Mouse (Mus musculus) ES-E14 (cell line): ENCODE measurements around the gene Cdc7. TPM values are rescaled to one million over a fixed set of nuclear protein-coding genes. Genes with fewer than 3 reads are reported as not detected.

Experiments
- DNase-seq: peaks from one replicate; pipeline ENCODE4 v3.0.0-alpha.2; 2013; ENCODE audit warnings: low read depth, low spot score
- H3K27ac ChIP-seq: 2 replicates; pipeline ENCODE4 v1.5.1; 2012; ENCODE audit warnings: low read depth, mild to moderate bottlenecking, low read length, moderate library complexity, mixed read lengths; ENCODE audit not compliant: poor library complexity, insufficient read depth, severe bottlenecking
- H3K36me3 ChIP-seq: 2 replicates; pipeline ENCODE4 v1.6.1; 2012; ENCODE audit warnings: mild to moderate bottlenecking, low read length, moderate library complexity, mixed read lengths; ENCODE audit not compliant: control insufficient read depth, poor library complexity, insufficient read depth, severe bottlenecking
- H3K4me1 ChIP-seq, 2 experiments: fragments of 150-350 bp in 1 of 2; sonication (generic) in 1 of 2; 2 replicates each; pipeline ENCODE4 v1.6.1; 2012; ENCODE audit warnings: low read length in 2 of 2, mild to moderate bottlenecking in 1 of 2, mixed read lengths in 1 of 2; ENCODE audit not compliant: control insufficient read depth in 2 of 2, insufficient read depth in 2 of 2, poor library complexity in 1 of 2
- H3K4me3 ChIP-seq, 2 experiments: fragments of 150-350 bp in 1 of 2; sonication (generic) in 1 of 2; 2 replicates each; pipeline ENCODE4 v1.5.1; 2012; ENCODE audit warnings: low read length in 2 of 2, low read depth in 1 of 2, mild to moderate bottlenecking in 1 of 2, mixed read lengths in 1 of 2; ENCODE audit not compliant: insufficient read depth in 1 of 2, poor library complexity in 1 of 2, severe bottlenecking in 1 of 2
- H3K9ac ChIP-seq: 2 replicates; pipeline ENCODE4 v1.6.1; 2012; ENCODE audit warnings: low read depth, mild to moderate bottlenecking, low read length, mixed read lengths; ENCODE audit not compliant: poor library complexity, insufficient read depth, severe bottlenecking
- H3K9me3 ChIP-seq: fragments of 150-350 bp; sonication (generic); 2 replicates; pipeline ENCODE4 v1.6.1; 2012; ENCODE audit warnings: low read depth, mild to moderate bottlenecking, low read length; ENCODE audit not compliant: control insufficient read depth, insufficient read depth
- CHD2 ChIP-seq: IDR thresholded peaks from 2 replicates; pipeline ENCODE4 v1.6.1; 2014; ENCODE audit warnings: mild to moderate bottlenecking, low read depth, low read length, inconsistent platforms
- HCFC1 ChIP-seq: IDR thresholded peaks from 2 replicates; pipeline ENCODE4 v1.6.1; 2012; ENCODE audit warnings: low read length, inconsistent platforms, borderline replicate concordance; ENCODE audit not compliant: insufficient read depth
- MAFK ChIP-seq: IDR thresholded peaks from 2 replicates; pipeline ENCODE4 v1.6.1; 2014; ENCODE audit warnings: mild to moderate bottlenecking, low read depth, low read length, inconsistent platforms; ENCODE audit not compliant: insufficient read depth
- ZC3H11A ChIP-seq: IDR thresholded peaks from 2 replicates; pipeline ENCODE4 v1.6.1; 2012; ENCODE audit warnings: low read depth, mild to moderate bottlenecking, inconsistent platforms, low read length, borderline replicate concordance
- ZNF384 ChIP-seq: IDR thresholded peaks from 2 replicates; pipeline ENCODE4 v1.6.1; 2012; ENCODE audit warnings: low read depth, low read length, inconsistent platforms
- in situ Hi-C, 2 experiments: fragments of 600-800 bp; cut with MboI; formaldehyde crosslinking; loops; one replicate each; pipeline ENCODE4 v1.15.1; 2025; ENCODE audit warnings: low sequenced_read_pairs in 2 of 2, inconsistent platforms in 1 of 2; ENCODE audit not compliant: unreplicated experiment in 2 of 2
- total RNA-seq: library from RNA; depleted of rRNA; stranded (reverse); fragments of 300-350 nt; gene quantifications from 2 replicates; pipeline ENCODE4 v1.2.3, GENCODE M21; 2012

Gene Cdc7
- total RNA-seq, 1 experiment = 25.3 TPM

DNA sequence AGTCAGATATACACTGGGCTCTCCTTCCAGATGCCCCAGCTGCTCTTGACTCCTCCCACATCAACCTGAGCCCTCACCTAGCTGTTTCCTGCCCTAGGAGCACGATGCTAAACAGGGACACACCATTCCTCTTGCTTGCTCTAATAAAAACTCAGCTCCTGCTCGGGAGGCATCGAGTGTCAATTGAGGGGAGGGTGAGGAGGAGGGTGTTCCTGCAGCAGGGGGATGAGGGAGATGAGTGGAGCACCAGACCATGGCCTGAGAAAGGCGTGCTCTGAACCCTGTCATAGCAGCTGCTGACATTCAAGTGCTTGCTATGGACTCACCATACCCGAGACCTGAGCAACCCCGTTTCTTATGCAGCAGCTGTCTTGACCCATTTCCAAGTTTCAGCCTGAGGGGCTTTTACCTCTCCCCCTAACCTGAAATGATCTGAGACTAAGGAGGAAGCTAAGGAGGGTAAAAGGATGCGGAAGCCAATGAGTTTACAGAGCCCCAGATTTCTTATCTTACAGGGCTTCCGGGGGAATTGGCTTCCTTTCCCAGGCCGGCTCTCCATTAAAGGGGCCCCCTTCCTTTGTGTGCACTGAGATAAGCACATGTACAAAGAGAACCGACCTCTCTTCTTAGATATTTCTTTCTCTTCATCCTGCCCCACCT is 51.4 kb downstream of the Cdc7 start:
- DNase-seq = no peak
- H3K9me3 ChIP-seq = no peaks in the 10 kb centered on the region
- H3K4me3 ChIP-seq = no peak overlapping the region
- no peak overlapping the region for H3K27ac ChIP-seq
- no peak for TF ChIP-seq HCFC1
- no peak for TF ChIP-seq MAFK
- H3K4me1 ChIP-seq = no peaks in the 10 kb centered on the region; a peak in 1 of 4 replicates
- no peak overlapping the region for H3K9ac ChIP-seq
- in situ Hi-C loops = loop anchor here in 1 of 2 experiments (25.0 kb wide), 1 partner anchor 297 kb away; no protein-coding TSS in a partner anchor
- H3K36me3 ChIP-seq = no peaks in the 10 kb centered on the region

GRCm38 (mm10) chr5:107016538-107016937 is 52.4 kb downstream of the Cdc7 start:
- no peak for DNase-seq
- Histone ChIP-seq H3K9me3 (no peaks in the 10 kb centered on the region), H3K36me3 (no peaks in the 10 kb centered on the region), H3K4me3 (no peak overlapping the region), H3K9ac (no peak overlapping the region), H3K27ac (no peak overlapping the region), H3K4me1 (no peaks in the 10 kb centered on the region; a peak in 1 of 4 replicates)
- no peak for TF ChIP-seq HCFC1
- in situ Hi-C loops = loop anchor here in 1 of 2 experiments (25.0 kb wide), 1 partner anchor 296 kb away; no protein-coding TSS in a partner anchor

DNA sequence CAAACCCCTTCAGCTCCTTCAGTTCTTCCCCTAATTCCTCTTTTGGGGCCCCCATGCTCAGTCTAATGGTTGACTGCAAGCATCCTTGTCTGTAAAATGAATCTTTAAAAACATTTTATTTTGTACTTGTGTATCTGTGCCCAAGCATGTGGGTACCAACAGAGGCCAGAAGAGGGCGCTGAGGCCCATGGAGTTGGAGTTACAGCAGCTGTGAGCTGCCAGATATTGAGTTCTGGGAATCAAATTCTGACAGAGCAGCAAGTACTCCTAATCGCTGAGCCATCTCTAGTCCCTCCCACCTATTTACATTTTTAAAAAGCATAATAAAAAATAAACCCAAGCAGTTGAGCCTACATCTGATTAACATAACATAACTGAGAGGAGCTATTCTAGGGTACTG is 53.4 kb downstream of the Cdc7 start:
- DNase-seq = peak; percentile 38
- in situ Hi-C loops = loop anchor here in 1 of 2 experiments (25.0 kb wide), 1 partner anchor 295 kb away; no protein-coding TSS in a partner anchor

DNA sequence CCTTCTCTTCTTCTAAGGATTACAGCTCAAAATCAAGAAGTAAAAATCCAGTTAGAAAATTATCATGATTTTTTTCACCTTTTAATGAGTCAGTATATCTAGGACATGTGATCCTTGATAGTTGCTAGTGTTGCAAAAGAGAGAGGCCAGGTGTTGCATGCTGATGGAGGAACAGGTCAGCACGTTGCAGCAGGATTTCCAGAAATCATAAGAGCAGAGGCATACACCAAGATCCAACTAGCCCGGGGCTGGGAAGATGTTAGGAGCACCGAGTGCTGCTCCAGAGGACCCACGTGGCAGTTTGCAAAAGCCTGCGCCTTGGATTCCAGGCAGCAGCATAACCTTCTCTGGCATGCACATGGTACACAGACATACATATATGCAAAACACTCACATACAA is 54.9 kb downstream of the Cdc7 start:
- H3K4me1 ChIP-seq = no peaks in the 10 kb centered on the region; a peak in 1 of 4 replicates
- H3K36me3 ChIP-seq = no peaks in the 10 kb centered on the region
- H3K9ac ChIP-seq = no peak overlapping the region
- no peaks in the 10 kb centered on the region for H3K9me3 ChIP-seq
- DNase-seq = no peak
- no peak overlapping the region for H3K27ac ChIP-seq
- no peak overlapping the region for H3K4me3 ChIP-seq
- no peak for TF ChIP-seq CHD2
- no peak for TF ChIP-seq ZC3H11A
- no peak for TF ChIP-seq HCFC1
- no peak for TF ChIP-seq ZNF384
- no peak for TF ChIP-seq MAFK
- in situ Hi-C loops = loop anchor here in 1 of 2 experiments (25.0 kb wide), 1 partner anchor 293 kb away; no protein-coding TSS in a partner anchor

More for the DNA sequence above, 53.4 kb downstream of the Cdc7 start:
- H3K36me3 ChIP-seq = no peaks in the 10 kb centered on the region
- no peaks in the 10 kb centered on the region for H3K9me3 ChIP-seq
- no peak overlapping the region for H3K27ac ChIP-seq
- no peak overlapping the region for H3K9ac ChIP-seq
- no peaks in the 10 kb centered on the region; a peak in 1 of 4 replicates for H3K4me1 ChIP-seq
- H3K4me3 ChIP-seq = no peak overlapping the region
- TF ChIP-seq CHD2 (no peak), ZC3H11A (peak; percentile 51; the same call in 1 of the 2 replicates), MAFK (no peak)

GRCm38 (mm10) chr5:107019904-107020303 is 55.8 kb downstream of the Cdc7 start:
- in situ Hi-C loops = loop anchor here in 1 of 2 experiments (25.0 kb wide), 1 partner anchor 292 kb away; no protein-coding TSS in a partner anchor
- no peak overlapping the region for H3K27ac ChIP-seq
- no peak for DNase-seq

More at GRCm38 (mm10) chr5:107019904-107020303, 55.8 kb downstream of the Cdc7 start:
- TF ChIP-seq HCFC1 (no peak), ZNF384 (no peak), ZC3H11A (no peak), CHD2 (no peak), MAFK (no peak)
- H3K9me3 ChIP-seq = no peaks in the 10 kb centered on the region
- H3K9ac ChIP-seq = no peak overlapping the region
- H3K4me3 ChIP-seq = no peak overlapping the region
- H3K4me1 ChIP-seq = no peaks in the 10 kb centered on the region; a peak in 1 of 4 replicates
- H3K36me3 ChIP-seq = no peaks in the 10 kb centered on the region
